Mouse (Mus musculus): ENCODE measurements around the gene Gp2. TPM values are rescaled to one million over a fixed set of nuclear protein-coding genes. Genes with fewer than 3 reads are reported as not detected.

The Gp2 gene
- polyA plus RNA-seq (2015; fragmentation: Illumina TruSeq; extraction: RNeasy Lipid Tissue Mini Kit (QIAGEN cat#74804); ENCODE audit: low read depth, low replicate concordance): 0.33 TPM

GRCm38 (mm10) chr7:119459185-119459584 is at the start of gene Gp2:
Gp2 (minus strand) TSS chr7:119459285.

GRCm38 (mm10) chr7:119479256-119479655 is 20.2 kb upstream of the Gp2 start, which contains the start of gene Umod:
Umod (minus strand) TSS chr7:119479282.

Other genes starting within 250 kb of the Gp2 start
- not detected for gene Umod, start 20.0 kb upstream of the Gp2 start, polyA plus RNA-seq (2015; fragmentation: Illumina TruSeq; extraction: RNeasy Lipid Tissue Mini Kit (QIAGEN cat#74804); ENCODE audit: low read depth, low replicate concordance)
- gene Acsm5, start 60.2 kb upstream of the Gp2 start, polyA plus RNA-seq (2015; fragmentation: Illumina TruSeq; extraction: RNeasy Lipid Tissue Mini Kit (QIAGEN cat#74804); ENCODE audit: low read depth, low replicate concordance): 0.73 TPM
- gene Pdilt, start 64.2 kb upstream of the Gp2 start, polyA plus RNA-seq (2015; fragmentation: Illumina TruSeq; extraction: RNeasy Lipid Tissue Mini Kit (QIAGEN cat#74804); ENCODE audit: low read depth, low replicate concordance): not detected
- gene Acsm2, start 95.1 kb upstream of the Gp2 start, polyA plus RNA-seq (2015; fragmentation: Illumina TruSeq; extraction: RNeasy Lipid Tissue Mini Kit (QIAGEN cat#74804); ENCODE audit: low read depth, low replicate concordance): not detected
- not detected for gene Acsm1, start 147.7 kb upstream of the Gp2 start, polyA plus RNA-seq (2015; fragmentation: Illumina TruSeq; extraction: RNeasy Lipid Tissue Mini Kit (QIAGEN cat#74804); ENCODE audit: low read depth, low replicate concordance)
- not detected for gene Acsm4, start 230.7 kb upstream of the Gp2 start, polyA plus RNA-seq (2015; fragmentation: Illumina TruSeq; extraction: RNeasy Lipid Tissue Mini Kit (QIAGEN cat#74804); ENCODE audit: low read depth, low replicate concordance)